Mouse (Mus musculus) 3T3-L1 (cell line): Measurements from ENCODE around the gene Scgb2b26.

Experiments used
- DNase-seq: peaks from one replicate; pipeline ENCODE4 v3.0.0-alpha.2; 2015; ENCODE audit warnings: low read depth, low spot score

The Scgb2b26 gene

DNA sequence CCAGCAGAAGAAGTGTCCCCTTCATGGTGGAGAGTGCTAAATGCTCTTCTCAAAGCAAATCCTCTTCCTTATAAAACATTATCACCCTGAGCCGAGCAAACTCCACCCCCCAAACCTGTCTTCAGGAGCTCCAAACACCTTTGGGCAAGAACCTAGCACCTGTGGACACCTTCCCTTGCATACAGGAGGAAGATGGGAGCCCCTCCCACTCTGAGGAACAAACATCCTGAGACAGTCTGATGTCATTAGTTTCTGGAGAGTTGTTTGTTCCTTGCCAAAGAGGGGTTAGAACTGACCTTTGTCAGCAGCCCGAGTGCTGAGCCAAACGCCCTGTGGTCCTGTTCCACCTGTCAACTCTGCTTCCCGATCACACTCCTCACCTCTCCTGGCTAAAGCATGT is at the start of gene Scgb2b26:
TSS of gene Scgb2b26 (minus strand) at position 101 of the 400 bp plus-strand sequence.
- no peak for DNase-seq

DNA sequence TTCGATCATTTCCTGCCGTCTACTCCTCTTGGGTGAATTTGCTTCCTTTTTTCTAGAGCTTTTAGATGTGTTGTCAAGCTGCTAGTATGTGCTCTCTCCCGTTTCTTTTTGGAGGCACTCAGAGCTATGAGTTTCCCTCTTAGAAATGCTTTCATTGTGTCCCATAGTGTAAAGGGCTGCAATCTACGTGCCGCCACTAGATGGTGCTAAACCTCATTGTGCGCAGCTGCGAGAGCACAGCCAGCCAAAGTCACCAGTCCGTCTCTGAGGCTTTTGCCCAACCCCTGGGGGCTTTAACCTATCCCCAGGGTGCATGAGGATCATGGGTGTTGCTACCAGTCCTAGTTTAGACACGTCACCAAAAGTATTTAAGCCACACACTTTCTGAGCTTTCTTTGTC is 37.4 kb upstream of the Scgb2b26 start:
- peak; percentile 40 for DNase-seq

DNA sequence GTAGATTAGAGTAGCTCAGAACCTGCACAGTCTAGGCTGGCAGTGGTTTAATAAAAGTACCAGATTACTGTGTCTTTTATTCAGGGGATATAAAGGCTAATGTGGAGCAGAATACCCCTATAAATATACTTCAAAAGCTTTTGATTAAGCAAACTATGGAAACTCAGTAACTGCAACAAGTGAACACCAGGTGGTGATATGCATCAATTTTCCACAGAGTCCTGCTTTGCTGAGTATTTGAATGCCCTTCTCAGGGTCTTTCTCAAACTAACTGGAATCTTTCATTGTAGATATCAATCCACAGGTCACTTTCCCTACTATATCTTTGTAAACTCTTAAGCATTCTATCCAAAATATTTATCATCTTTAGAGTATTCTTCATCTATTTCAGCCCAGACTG is 41.9 kb downstream of the Scgb2b26 start:
- DNase-seq, result no peak

- no peak for DNase-seq
Observed at GRCm38 (mm10) chr7:33900803-33901202, 44.0 kb downstream of the Scgb2b26 start.

- no peak for DNase-seq
Observed at GRCm38 (mm10) chr7:33900007-33900406, 44.8 kb downstream of the Scgb2b26 start.
